Mouse (Mus musculus) lung, postnatal 25 days (tissue): ENCODE results near the gene Prss57.
"Not testable (repeated sequence)": the region's sequence is repeated elsewhere in the genome, so short reads cannot be mapped to it uniquely, and the experiment has no call there.

Source experiments
- DNase-seq: peaks from one replicate; pipeline ENCODE4 v3.0.0; 2022; ENCODE audit warnings: low spot score

The Prss57 gene

DNA sequence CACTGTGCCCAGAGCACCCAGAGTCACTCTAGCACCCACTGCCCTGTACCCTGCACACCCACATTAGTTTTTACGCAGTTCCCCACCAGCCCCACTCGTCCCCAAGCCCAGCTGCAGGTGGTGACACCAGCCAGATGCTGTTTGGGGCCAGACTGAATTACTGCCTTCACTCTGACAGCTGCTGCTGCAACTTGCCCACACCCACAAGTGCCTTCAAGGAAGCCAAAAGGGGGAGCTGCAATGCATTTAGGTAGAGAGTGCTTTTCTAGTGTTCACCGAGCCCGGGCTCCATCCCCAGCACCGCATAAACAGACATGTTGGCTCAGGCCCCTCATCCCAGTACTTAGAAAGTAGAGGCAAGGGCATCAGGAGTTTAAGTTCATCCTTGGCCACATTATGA lies 8.8 kb downstream of the Prss57 start:
- no peak for DNase-seq

DNA sequence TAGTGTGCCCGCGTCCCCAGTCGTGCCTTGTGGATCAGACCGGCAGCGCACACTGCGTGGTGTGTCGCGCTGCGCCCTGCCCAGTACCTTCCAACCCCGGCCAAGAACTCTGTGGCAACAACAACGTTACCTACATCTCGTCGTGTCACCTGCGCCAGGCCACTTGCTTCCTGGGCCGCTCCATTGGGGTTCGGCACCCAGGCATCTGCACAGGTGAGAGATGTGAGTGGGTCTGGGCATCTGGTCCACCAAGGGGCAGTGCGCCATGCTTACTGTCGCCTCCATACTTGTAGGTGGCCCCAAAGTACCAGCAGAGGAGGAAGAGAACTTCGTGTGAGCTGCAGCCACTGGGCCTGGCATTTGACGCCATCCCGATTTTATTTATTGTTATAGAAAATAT lies 9.6 kb downstream of the Prss57 start:
- DNase-seq: no peak

GRCm38 (mm10) chr10:79780664-79781015 lies 10.1 kb downstream of the Prss57 start:
- DNase-seq: no peak

DNA sequence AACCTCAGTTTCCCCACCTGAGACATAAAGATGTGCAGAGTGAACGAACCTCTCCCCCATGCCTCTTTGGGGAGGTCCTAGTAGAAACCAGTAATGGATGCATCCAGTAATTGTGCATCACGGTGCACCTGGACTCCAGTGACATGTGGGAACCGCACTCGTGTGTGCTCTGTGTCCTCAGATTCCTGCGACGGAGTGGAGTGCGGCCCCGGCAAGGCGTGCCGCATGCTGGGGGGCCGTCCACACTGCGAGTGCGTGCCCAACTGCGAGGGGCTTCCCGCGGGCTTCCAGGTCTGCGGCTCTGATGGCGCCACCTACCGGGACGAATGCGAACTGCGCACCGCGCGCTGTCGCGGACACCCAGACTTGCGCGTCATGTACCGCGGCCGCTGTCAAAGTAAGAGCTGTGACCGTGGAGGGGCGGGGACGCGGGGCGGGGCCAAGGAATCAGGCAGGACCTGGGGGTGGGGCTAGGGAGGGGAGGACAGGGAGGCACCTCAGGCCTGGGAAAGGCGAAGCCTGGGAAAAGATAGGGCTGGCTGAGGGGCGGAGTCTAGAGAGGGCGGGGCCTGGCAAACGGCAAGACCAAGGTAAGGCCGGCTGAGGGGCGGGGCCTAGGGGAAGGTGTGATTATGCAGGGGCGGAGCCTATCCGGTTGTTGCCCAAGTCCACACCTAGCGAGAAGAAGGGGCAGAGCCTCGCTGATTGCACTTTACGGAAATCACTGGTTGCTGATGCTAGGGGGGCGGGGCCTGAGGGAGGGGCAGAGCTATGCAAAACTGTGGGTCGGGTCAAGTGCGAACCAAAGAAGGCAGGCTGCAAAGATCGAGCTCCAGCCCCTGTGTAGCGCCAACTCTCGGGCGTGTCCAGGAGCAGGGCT lies 10.7 kb downstream of the Prss57 start:
- DNase-seq: peak; percentile 99

DNA sequence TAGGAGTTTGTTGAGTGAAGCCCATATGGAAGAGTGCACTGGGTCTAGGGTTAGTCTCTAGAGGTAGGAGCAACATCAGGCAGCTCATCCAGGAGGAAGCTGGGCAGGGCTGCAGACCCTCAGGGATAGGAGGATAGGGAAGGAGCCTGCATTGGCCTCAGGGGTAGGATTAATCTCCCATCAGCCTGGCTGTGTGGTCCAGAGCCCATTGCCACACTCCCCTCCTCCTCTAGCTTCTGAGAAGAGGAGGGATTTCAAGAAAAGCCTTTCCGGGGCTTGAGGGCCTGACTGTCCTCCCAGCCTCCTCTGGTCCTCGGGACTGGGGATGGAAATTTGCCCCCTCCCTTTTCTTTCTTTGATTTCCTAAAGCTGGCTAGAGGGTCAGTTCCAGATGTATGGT lies 11.6 kb downstream of the Prss57 start:
- no peak for DNase-seq

DNA sequence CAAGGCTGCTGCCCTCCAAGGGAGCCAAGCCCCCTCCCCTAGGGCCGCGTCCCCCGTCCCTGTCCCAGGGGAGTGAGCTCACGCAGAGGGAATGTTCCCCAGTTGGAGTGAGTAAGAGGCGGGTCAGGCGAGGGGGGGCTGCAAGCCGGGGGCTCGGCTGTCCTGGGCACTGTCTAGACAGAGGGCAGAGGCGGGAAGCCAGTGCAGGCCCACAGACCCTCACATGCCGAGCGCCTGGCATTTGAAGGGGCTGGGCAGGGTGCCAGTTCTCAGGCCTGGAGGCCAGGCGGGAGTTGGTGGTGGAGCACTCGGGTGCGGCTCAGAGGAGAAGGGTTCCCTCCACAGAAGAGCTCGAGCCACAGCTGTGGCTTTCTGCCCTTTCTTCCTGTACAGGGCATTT lies 12.8 kb downstream of the Prss57 start:
- DNase-seq: peak; percentile 52

DNA sequence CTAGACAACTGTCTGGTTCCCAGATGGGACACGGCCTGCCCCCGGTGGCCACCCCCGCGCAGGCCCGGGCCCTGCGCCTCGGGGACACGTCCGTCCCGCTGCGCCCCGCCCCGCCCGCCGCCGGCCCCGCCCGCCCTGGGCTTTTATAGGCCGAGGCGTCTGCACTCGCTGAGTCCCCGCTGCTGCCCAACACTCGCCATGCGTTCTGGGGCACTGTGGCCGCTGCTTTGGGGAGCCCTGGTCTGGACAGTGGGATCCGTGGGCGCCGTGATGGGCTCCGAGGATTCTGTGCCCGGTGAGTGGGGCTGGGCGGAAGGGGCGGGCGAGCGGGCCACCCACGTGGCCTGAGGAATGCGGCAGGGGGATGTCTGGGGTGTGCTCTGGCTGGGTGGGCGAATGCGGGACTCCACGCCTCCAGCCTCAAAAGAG lies 13.6 kb downstream of the Prss57 start, which contains the start of gene Fstl3:
Gene Fstl3 (plus strand): TSS at position 170 of the 429 bp plus-strand sequence.
- no peak for DNase-seq

DNA sequence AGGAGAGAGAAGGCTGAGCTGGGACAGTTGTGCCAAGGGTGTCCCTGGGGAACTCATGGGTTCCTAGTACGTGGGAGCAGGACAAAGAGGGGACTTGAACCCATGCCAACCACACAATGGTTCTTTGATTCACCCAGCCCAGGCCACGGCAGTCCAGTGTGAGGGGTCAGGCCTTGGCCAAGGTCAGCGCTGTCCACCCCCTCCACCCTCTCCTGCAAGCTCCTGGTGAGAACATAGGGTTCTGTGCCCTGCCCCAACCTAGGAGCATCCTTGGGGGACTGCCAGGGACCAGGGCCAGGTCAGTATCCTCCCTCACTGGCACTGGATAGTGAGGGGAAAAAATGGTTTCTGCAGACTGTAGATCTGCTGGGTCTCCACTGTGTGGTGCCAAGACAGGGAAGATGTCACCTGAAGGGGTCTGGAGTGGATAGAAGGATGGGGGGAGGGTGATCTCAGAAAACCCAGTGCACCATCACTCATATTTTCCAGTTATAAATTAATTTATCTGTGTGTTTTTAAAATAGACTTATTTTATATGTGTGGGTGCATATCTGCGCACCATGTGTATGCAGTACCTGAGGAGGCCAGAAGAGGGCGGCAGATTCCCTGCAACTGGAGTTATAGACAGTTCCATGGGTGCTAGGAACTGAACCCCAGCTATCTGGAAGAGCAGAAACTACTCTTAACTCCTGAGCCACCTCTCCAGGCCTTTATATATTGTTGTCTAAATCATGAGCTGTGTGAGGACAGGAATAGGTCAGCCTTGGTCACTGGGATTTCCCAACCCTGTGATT lies 16.1 kb downstream of the Prss57 start:
- no peak for DNase-seq

GRCm38 (mm10) chr10:79773208-79773607 lies 17.6 kb downstream of the Prss57 start:
- no peak for DNase-seq

DNA sequence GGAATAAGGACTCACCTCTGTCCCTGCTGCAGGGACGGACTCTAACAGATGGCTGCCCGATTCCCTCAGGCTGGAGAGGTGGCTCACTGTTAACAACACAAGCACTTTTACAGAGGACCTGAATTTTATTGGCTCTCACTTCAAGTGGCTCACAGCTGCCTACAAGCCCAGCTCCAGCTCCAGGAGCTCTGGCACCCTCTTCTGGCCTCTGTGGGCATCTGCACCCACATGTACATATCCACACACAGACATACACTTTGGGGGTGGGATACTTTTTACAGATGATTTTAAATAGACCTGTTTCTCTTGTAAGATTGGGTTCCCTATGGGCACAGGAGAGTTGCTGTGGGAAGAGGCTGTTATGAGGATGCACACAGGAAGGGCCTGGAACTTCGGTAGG lies 18.4 kb downstream of the Prss57 start:
- DNase-seq: no peak

- DNase-seq: no peak
Observed at GRCm38 (mm10) chr10:79769329-79769728, 21.4 kb downstream of the Prss57 start.

DNA sequence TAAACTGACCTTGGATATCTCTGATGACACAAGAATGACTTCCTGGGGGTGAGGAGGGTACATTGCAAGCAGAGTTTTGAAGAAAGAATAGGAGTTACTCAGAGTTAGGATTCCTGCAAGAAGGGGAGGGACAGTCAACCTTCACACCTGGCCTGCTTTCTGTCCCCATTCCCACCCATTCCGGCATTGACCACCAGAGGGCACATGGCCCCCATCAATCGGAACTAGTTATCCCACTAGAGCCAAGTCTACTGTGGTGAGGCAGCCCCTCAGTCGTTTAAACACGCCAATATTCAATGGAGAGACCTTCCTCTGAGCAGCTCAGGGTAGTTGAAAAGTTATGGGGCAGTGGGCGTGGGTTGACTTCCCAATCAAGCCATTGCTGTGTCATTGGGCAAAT lies 22.4 kb downstream of the Prss57 start:
- peak; percentile 74 for DNase-seq

GRCm38 (mm10) chr10:79767372-79768244 lies 23.2 kb downstream of the Prss57 start:
- DNase-seq: peak; percentile 88

DNA sequence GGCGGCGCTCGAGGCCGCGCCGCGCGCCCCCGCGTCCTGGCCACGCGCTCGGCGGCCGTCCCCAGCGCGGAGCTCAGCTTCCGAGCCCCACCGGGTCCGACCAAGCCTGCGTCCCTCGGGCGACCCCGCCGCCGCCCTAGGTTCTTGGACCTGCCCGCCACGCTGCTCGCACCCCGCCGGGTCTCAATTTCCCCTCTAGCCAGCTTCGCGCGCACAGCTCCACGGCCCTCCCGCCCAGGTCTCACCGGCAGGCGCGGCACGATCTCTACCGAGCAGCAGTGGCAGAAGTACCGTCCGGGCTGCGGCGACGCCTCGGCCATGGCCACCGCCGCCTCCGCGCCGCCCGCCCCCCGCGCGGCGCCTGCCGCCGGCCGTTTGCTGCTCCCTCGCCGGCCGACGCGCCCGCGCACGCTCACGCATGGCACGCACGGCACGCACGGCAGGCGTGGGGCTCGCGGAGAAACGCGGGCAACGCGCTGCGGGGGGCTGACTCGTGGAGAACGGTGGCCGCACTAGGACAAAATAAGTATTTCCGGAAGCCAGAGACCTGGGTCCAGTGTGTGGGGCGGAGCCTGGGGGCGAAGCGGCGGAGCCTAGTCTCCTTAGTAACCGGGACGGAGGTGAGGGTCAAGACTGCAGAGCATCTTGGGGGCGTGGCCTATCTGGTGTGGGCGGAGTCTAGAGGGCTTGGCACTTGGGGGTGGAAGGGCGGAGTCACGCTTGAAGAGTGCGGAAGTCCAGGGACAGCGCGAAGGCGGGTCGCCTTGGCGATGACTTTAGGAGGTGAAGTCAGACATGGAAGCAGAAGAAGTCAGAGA lies 24.0 kb downstream of the Prss57 start, which contains the start of gene Rnf126:
Gene Rnf126 (minus strand): TSS at position 445 of the 818 bp plus-strand sequence.
- peak; percentile 99 for DNase-seq

DNA sequence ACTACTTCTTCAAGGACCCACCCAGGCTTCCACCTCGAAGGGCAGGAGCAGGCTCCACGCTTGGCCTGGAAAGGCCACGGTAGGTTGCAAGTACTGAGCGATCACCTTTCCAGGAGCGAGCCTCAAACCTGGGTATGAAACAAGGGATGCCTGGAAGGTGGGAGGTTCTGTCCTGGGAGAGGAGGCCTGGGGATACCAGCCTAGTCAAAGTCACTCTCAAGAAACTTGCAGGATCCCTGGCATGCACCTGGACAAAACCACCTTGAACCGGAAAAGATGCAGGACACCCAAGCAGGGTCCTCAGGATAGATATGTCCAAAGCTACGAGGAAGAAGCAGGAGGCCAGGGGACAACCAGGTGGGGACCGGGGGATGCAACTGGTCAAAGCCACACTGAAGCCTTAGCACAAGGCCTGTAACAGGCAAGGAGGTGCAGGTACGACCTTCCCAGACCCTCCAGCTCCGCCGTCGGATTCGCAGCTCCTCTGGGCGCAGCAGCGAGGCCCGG lies 24.7 kb downstream of the Prss57 start:
- no peak for DNase-seq

DNA sequence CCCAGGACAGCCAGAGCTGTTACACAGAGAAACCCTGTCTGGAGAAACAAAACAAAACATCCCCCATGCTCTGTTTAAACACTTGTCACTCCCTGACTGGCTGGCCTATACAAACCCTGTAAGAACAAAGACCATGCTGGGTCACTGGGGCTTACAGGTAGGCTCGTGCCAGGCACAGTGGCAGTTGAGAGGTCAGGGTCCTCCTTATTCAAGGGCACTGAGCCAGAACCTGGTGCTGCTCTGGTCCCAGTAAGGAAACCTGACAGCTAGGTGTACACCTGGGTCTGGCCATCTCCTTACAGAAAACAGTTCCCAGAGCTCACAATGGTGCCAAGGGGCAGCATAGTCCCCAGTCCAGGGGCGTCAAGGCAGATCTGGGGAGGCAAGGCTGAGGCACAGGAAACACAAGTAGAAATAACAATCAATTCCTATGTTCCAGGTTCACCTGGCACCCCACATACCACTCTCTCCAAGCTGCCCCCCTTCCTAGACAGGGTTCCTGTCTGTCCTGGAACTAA lies 25.5 kb downstream of the Prss57 start:
- no peak for DNase-seq

DNA sequence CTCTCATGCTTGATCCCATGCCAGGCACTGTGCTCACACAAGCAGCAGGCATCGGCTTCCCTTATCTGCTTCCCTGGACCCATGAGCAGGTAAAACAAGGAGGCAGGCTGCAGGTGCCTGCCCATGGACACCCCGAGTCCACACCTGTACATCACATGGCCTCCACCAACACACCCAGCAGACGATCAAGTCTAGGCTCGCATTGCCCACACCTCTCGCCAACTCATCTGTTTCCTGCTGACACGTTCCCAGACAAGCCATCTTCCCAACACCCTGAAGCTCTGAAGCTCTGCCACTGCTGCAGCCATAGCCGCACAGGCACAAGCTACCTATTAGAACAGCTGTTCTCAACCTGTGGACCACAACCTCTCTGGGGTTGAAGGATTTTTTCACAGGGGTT lies 26.5 kb downstream of the Prss57 start:
- DNase-seq: no peak

DNA sequence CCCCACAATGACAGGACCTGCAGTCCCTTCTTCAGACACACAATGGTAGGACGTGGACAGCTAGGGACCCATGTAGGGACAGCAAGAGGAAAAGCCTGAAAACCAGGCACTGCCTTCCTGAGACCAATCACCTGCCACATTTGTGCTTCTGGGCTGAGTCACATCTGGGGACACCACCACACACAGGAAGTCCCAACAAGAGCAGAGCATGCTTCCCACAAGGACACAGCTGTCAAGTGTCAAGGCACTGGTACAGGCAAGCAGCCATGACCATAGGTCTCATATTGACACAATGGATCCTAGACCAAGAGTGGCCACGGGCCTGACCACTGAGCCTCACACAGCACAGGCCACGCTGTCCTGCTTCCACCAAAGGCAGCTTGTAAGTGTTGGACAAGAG lies 27.9 kb downstream of the Prss57 start:
- DNase-seq: no peak

DNA sequence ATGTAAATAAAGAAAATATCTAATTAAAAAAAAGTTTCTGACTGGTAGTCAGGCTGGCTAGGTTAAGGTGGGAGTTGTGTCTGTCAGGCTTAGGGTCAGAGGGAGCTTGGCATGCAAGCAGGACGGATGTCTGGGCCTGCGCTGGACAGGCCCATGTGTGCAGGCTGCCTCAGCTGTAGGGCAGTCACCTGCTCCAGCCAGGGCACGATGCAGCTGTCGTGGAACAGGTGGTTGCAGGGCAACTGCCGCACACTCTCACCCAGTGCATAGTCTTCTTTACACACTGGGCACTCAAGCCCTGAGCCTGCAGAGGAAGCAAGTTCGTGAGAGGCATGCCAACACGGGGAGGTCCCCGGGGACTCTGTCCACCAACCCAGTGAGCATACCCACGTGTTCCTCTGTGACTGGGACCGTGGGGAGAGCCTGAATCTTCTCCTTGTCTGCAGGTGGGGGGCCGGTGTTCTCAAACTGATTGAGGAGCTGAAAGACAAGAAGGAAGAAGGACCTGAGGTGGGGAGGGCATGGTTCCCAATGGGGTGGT lies 30.1 kb downstream of the Prss57 start:
- DNase-seq: no peak

DNA sequence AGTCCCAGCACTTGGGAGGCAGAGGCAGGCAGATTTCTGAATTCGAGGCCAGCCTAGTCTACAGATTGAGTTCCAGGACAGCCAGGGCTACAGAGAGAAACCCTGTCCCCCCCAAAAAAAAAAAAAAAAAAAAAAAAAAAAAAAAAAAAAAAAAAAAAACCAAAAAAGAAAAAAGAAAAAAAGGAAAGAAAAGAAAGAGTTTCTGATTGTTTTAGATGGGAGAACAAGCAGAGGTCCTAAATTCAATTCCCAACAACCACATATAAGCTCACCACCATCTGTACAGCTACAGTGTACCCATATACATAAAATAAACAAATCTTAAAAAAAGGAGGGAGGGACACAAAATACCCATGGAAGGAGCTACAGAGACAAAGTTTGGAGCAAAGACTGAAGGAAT lies 31.1 kb downstream of the Prss57 start:
- DNase-seq: not testable (repeated sequence)
